ENCODE assay signal across 9 mouse cellular contexts in genomic region chr2:23320746-23321585, GRCm38 (mm10). TPM values are rescaled to one million over a fixed set of nuclear protein-coding genes. Genes with fewer than 3 reads are reported as not detected.
DNase-seq lines count a peak whose midpoint lies in the region; ATAC-seq lines count a peak whose summit lies in the region.
"Had no signal": no experiment of that assay in that cellular context is flagged by ENCODE, and none has a peak within 500 bp of the region (broad histone marks: within the 10 kb centered on the region; RNA-seq: fewer than 3 reads in every experiment).

Gene Nxph2, plus strand, starts transcription at chr2:23321246.

- H3K27me3 ChIP-seq in neural tube, embryonic 11.5 days (ENCODE audit: control insufficient read depth, insufficient read depth, low read length) = no peaks in the 10 kb centered on the region

- ATAC-seq in neural tube, embryonic 11.5 days (ENCODE audit: insufficient read depth, low FRiP score, low TSS enrichment) = peak; percentile 77
- ATAC-seq in erythroblast, adult 5-6 weeks (replicated peaks; ENCODE audit: low FRiP score, poor library complexity, severe bottlenecking) = no peak

- H3K27ac ChIP-seq in neural tube, embryonic 11.5 days (ENCODE audit: low read depth, low read length) = no peak within 1 kb of the TSS

- H3K9me3 ChIP-seq in neural tube, embryonic 11.5 days (ENCODE audit: control insufficient read depth, low read length) = no peaks in the 10 kb centered on the region

- no peaks in the 10 kb centered on the region for H3K4me1 ChIP-seq in neural tube, embryonic 11.5 days (ENCODE audit: control insufficient read depth, insufficient read depth, low read length)

- intact Hi-C loops in gastrocnemius, postnatal 14 days (cut with DNase I; ENCODE audit: low total_unique reads) = no loop called here

- peak within 1 kb of the TSS; percentile 5; the same call in 1 of the 2 replicates for H3K9ac ChIP-seq in neural tube, embryonic 11.5 days (ENCODE audit: low read length)

- H3K4me2 ChIP-seq in neural tube, embryonic 11.5 days (ENCODE audit: low read depth) = peak within 1 kb of the TSS; percentile 59

- H3K4me3 ChIP-seq in neural tube, embryonic 11.5 days (ENCODE audit: low read depth, low read length) = peak within 1 kb of the TSS; percentile 21

- H3K36me3 ChIP-seq in neural tube, embryonic 11.5 days (ENCODE audit: control insufficient read depth, insufficient read depth, low read length) = no peaks in the 10 kb centered on the region

- WGBS in neural tube, embryonic 11.5 days = 2% methylated on average over 31 of the region's 31 CpGs

- peak; percentile 8 for DNase-seq in gastrocnemius, postnatal 14 days
- DNase-seq in gastrocnemius, adult 18-20 months (ENCODE audit: low spot score) = no peak
- peak; percentile 55 for DNase-seq in R1 (ENCODE audit: low read depth, low spot score)
- peak; percentile 6 to 20 for DNase-seq in frontal cortex, postnatal 14 days (ENCODE audit: low spot score in 2 of 2)
- peak; percentile 13 to 16 for DNase-seq in layer of hippocampus, postnatal 36 days
- peak; percentile 56 for DNase-seq in neural tube, embryonic 11.5 days (ENCODE audit: low spot score)
- no peak for DNase-seq in c-Kit-positive CD71-positive TER-119-positive erythroid progenitor cells, embryonic 14.5 days (ENCODE audit: low spot score)

RNA-seq across cellular contexts. Expression of gene Nxph2, which starts in this region (rescaled TPM):
- not detected for total RNA-seq in gastrocnemius, postnatal 14 days (2021)
- total RNA-seq in gastrocnemius, adult 18-20 months (2021) = not detected
- 1 to 10 TPM; 1.8 to 2.2 TPM for total RNA-seq in layer of hippocampus, postnatal 36 days (2021)
- 0.12 TPM in 1 of 2 replicates, not detected in the other for polyA plus RNA-seq in neural tube, embryonic 11.5 days (2014; fragmentation: Nextera tagmentation; extraction: Ambion mirVana)
- total RNA-seq in erythroblast, adult 5-6 weeks (2015; ENCODE audit: low replicate concordance) = not detected in 2 replicates
- total RNA-seq in erythroblast, adult 5-6 weeks (2017; ENCODE audit: low replicate concordance) = not detected in 2 replicates
- polyA plus RNA-seq: small intestine, adult 2 months had no signal

Comparison
In these comparisons a context has a peak if more than half of its experiments do, and no peak if none do; other contexts are left out.
1. Peak in DNase-seq in gastrocnemius, postnatal 14 days; RNA of the gene not detected or under 1 TPM.
2. Peak in DNase-seq, ATAC-seq, H3K4me3 ChIP-seq, H3K9ac ChIP-seq and H3K4me2 ChIP-seq in neural tube, embryonic 11.5 days; RNA of the gene not detected or under 1 TPM.
3. DNase-seq: peak in R1 (single experiment), frontal cortex, postnatal 14 days (2 of 2) and layer of hippocampus, postnatal 36 days (2 of 2); none in gastrocnemius, adult 18-20 months (single experiment) and c-Kit-positive CD71-positive TER-119-positive erythroid progenitor cells, embryonic 14.5 days (single experiment).